Mouse (Mus musculus) layer of hippocampus, adult 9-11 months (tissue): ENCODE data around the gene Unc5a.

Experiments
- DNase-seq: peaks from one replicate; pipeline ENCODE4 v3.0.0; 2022

Gene Unc5a

DNA sequence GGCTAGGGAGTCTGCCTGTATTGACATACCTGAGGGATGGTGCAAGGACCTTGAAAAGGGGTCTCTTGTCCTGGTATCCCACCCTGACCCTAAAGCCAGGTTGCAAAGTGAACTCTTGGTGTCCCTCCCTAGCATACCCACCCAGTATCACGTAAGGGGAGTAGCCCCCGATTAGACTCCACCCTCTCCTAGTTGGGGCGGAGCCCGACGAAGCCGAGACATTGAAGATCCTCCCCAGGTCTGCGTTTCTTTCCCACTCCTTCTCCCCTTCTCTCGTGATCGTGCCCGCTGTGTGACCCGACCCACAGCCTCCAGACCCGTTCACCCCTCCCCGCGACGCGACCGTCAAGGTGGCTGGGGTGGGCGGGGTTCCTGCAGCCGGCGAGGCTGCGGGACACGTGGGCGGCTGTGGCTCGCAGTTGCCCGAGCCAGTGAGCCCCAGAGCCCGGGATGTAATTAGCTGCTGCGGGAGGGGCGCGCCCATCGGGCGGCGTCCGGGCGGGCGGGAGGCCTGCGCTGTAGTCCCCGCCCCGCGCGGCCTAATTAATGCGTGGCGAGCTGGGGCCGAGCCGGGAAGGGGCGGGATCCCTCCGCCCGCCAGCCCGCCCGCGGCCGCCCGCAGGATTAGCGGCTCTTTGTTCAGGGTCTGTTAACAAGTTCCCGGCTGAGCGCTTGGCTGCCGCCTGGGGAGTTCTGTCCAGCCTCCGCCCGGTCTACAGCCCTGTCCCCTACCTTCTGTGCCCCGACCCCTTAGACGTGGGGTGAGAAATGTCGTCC lies 6.7 kb downstream of the Unc5a start:
- DNase-seq = no peak

DNA sequence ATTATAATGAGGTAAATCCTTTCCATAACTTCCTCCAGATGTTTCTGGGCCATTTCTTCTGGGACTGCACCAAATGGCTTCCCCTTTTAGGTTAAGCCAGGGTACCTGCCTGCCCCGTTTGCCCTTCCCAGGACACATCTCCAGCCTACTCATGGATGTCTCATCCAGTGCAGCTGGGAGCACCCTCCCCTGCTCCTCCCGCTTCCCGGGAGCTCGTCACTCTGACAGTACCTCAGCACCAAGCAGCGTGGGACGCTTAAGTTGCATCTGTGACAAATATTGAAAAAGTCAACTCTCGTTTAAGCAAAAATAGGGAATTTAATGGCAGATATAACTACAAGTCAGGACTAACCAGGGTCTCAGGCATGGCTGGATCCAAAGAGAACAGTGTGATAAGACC lies 8.1 kb downstream of the Unc5a start:
- no peak for DNase-seq

DNA sequence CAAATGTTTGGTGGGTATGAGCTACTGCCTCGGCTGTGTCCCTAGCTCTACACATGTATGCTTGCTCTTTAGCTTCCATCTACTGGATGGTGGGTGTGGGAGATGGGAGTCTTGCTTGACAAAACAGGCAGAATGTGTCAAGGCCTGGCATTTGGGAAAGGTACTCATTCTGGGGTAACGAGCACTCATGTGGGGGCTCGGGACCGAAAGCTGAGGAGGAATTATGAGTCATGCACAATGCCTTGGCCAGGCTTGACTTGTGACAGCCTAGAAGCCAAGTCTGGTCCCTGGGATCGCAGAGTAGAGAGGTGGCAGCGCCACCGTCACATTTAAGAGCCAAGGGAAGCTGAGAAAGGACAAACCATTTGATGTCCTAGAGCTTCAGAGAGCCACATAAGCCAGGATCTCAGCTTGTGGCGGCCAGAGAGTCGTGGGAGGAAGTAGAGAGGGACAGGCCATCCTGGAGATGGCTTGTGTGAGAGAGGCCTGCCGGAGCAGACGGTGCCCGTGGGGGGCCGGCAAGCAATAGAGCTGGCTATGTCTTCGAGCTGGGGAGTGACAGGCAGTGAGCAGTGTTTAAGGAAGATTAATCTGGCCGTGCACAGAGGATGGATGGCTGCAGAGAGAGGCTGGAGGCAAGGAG lies 10.0 kb downstream of the Unc5a start:
- no peak for DNase-seq

DNA sequence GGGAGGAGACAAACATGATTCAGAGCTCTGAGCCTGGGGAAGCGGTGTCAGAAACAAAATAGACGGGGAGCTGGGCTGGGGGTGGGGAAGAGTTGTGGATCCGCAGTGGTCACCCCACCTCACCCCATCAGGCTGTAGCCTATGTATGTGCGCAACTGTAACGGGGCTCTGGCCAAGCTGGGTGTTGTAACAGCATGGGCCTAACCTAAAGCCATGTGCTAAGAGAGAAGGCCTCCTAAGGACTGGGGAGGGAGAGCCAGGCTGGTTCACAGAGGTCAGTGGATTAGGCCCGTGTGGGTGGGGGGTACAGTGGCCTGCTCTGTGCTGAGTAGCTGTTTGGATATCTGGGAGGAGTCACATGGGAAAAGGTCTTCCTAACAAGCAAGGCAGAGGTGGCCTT lies 10.6 kb downstream of the Unc5a start:
- DNase-seq = no peak

DNA sequence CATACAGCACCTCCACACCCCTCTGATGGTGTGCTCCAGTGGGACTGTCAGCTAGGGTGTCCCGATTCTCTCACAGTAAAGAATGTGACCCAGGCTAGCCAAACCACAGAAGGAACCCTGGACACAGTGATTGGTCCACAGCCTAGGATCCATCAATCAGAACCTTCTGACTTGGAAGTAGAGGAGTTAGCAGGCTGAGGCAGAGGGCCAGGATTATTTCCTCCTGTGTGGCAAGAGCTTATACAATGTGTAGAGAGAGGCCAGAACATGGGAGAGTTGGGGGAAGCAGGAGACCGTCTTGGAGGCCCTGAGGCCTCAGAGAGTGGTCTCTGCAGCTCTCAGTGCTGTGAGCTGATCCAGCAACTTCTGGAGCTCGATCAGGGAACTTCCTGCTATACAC lies 11.3 kb downstream of the Unc5a start:
- DNase-seq = no peak

DNA sequence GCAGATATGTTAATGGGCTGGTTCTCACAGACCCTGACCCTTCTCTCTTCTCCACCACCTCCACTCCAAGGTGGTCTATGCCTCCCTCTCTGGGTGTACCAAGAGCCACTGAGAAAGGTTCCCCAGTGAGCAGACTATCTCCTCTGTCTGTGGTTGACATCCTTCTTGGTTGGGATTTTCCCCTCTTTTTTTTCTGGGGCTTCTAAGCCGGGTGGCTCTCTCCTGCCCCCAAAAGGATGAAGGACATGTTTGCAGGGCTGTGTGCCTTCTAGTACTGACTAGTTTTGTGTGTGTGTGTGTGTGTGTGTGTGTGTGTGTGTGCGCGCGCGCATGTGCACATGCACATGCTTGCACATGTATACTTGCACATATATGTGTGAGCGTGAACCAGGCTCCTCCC lies 16.0 kb downstream of the Unc5a start:
- no peak for DNase-seq

DNA sequence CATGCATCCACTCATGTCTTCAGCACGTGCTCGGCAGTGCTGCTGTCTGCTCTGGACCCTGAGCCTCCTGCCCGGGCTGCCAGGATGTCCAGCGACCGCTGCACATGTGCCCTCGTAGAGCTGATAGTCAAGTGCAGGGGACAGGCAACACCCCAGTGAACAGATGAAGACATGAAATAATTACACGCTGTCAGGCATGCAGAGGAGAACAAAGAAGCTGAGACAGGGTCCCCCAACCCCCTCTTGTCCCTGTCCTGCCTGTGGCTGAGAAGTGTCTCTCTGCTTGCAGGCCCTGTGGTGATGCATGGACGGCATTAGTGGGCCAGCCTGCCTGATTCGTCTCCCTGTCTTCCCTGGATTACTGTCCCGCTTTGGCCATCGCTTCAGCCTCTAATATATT lies 18.3 kb downstream of the Unc5a start:
- no peak for DNase-seq

DNA sequence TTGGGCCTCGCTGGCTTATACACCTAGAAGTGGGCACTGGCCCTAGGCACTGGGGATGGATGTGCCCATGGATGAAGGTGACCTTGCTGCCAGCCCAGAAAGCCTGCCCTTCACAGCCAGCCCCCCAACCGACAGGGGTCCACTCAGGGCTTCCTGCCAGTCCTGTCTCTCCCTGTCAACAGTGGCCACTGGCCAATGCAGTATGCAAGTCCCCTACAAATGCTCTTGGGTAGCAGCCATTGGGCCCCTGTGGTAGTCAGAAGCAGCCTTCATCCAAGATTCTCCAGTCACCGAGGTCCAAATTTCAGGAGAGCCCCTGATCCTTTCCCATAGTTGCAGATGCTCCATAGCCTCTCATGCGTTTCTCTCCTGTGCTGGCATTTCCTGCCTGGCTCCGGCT lies 19.4 kb downstream of the Unc5a start:
- no peak for DNase-seq

DNA sequence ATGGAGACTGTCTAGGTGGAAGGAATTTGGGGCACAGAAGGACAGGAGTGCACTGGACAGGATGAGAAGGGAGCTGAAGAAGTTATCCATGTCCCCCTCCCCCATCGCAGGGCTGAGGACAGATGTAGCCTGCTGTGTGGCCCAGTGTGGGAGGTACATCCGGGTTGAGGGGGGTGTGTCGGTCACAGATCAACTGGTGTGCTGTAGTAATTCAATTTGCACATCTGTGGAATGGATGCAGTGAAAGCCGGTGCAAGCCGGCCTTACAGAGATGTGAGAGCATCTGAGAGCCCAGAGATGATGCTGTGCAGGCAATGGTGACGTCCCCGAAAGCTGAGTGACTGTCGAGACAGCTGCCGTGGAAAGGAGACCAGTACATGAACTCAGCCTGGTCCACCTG lies 20.3 kb downstream of the Unc5a start:
- no peak for DNase-seq

DNA sequence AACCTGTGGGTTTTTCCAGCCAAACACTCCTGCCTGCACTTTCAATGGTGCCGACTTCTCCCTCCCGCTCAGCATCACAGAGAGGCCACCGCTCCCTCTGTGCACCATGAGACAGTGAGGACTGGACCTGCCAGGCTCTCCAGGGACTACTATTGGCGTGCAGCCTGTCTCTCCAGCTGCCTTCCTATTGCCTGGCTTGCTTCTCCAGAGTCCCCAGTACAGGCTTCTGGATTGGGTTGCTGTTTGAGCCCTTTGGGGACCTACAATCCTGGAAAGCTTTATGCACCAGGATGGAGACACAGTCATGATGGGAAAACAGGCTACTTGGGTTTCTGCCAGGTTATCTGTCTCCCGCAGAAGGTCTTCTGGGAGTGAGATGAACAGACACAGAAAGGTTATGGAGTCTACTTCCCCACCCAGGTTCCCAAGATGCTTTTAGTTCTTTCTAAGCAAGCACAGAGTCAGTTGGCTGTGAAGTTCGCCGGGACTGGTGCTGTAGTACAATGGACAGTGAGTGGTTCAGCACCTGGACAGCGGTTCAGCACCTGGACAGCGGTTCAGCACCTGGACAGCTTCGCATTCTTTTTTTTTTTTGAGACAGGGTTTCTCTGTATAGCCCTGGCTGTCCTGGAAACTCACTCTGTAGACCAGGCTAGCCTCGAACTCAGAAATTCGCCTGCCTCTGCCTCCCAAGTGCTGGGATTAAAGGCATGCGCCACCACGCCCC lies 21.5 kb downstream of the Unc5a start:
- DNase-seq = no peak

DNA sequence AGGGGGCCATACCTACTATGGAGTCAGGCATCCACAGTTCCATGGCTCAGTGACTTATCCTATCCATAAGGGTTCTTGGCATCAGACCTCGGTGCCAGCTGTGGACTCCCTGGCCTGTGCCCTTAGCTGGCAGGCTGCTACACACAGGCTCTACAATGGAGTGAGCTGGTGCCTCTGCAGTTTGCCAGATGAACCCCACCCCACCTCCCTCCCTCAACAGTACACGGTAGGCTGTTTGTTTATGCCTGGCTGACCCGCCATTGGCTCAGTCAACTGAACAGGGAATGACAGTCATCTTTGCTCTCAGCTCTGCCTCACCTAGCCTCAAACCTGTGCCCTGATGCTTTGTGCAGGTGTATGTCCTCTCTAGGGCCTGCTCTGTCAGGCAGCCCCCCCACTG lies 26.3 kb downstream of the Unc5a start:
- DNase-seq = no peak

DNA sequence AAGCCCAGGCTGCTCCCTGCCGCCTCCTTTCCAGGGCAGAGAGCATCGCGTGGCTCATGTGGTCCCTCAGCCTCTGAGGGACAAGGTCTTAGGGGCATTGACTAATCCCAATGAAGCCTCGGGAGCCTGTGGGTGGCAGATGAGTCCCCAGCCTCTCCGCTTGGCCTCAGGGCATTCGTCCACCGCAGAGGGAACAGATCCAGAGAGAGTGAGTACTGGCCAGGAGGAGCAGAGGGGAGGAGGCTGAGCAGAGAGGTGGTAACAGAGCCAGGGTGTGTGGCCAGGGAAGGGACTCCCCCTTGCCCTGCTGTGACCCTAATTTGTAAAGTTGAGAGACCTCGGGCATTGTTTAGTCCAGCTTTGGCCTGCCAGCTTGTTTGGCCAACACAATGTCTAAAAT lies 29.6 kb downstream of the Unc5a start:
- DNase-seq = no peak

DNA sequence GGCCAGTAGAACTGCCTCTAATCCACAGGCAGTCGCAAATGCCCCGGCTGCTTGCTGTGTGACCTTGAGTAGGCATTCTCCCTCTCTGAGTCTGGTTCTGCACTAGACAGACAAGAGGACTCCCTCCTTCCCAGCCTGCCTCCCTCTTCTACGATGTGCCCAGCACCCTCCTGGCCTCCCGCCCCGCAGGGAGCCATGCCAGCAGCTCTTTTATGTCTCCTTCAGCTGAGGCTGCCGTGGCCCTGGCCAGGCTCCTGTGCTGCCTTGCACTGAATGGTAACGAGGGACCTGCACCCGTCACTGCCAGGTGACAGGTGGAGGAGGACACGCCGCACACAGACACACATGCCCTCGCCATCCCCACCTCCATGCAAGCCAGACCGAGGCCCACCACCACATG lies 31.7 kb downstream of the Unc5a start:
- DNase-seq = peak; percentile 37

DNA sequence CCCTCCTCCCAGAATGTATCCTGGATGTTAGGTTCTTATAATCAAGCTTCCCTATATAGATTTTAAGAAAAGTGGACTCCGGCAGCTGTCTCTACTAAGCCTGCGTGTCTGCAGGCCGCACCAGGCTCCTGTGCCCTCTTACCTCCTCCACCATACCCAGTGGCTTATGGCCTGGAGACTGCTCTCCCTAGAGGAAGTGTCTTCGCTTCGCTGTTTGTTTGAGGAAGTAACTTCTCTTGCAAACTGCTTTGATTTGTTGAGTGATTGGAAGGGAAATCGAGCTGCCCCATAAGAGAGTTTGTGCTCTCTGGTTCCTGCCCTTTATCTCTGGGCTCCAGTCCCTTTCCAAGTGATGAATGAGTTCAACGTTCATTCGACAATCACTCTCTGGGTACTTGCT lies 33.8 kb downstream of the Unc5a start:
- no peak for DNase-seq

DNA sequence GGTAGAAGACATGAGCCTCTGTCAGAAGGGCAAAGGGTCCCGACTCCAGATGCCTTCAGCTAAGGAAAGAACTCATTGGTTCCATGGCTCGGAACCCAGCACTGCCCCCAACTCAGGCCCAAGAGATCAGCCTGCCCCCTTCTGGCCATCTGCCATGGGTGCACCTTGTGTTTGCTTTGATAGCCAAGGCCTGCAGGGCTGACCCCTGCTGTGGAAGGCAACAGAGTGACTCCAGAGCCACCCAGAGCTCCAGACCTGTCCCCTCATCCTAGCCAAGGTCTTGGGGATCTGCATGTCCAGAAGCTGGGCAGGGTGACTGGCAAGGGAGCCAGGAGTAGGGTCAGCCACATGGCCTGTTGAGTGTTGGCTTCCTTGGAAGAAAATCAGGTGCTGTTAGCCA lies 34.4 kb downstream of the Unc5a start:
- no peak for DNase-seq

DNA sequence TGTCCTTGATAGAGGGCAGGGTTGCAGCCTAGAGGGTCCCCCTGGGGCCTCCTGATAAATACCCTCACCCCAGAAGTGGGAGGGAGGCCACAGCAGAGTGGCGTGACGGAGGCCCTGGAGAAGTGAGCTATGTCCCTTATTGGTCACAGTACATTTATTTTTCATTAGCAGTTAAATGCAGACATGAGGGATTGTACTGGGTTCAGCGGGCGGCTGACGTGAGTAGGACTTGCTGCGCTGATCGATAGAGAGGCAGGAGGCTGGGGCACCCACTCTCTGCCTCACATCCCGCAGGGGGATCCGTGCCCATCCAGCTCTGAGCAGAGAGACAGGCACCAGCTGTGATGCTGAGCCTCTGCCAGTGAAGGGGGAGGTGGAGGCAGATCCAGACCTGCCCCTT lies 38.2 kb downstream of the Unc5a start:
- DNase-seq = peak; percentile 50

DNA sequence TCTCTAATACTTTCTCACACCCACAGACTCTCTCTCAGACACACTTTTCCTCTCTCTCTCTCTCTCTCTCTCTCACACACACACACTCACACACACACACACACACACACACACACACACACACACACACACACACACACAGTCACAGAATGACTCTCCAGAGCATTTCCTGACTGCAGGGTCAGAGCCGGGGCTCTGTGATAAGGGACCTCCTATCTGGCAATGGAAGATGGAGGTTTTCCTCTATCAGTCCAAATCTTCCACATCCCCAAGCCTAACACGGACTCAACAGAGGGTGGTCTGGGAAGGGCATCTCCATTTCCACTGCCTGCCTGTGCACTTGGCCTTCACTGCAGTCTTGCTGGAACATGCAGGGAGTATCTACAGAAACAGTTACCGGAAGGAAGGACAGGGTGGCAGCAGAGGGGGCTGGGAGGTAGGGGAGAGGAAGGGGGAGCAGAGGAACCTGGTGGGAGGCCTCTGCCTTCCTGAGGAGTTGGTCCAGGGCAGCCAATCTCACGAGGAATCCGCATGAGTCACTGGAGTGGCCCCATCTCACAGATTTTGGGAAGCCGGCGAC lies 39.1 kb downstream of the Unc5a start:
- DNase-seq = no peak

DNA sequence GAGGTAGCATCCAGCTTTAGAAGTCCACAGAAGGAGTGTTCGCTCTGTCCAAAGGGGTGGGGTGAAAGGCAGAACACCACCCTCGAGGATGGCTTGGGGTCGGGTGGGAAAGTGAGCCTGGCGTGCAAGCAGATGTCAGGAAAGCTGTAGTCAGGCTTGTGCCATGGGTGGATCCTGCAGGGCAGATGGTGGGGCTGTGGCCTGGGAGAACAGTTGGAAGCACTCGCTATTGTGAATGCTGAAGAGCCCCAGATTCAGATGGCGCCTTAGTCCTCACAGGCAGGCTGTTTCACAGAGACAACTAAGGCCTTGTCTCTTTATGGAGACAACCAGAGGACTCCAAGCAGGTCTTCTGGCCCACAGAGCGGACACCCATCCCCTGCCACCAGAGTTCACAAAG lies 43.0 kb downstream of the Unc5a start:
- peak; percentile 69 for DNase-seq

DNA sequence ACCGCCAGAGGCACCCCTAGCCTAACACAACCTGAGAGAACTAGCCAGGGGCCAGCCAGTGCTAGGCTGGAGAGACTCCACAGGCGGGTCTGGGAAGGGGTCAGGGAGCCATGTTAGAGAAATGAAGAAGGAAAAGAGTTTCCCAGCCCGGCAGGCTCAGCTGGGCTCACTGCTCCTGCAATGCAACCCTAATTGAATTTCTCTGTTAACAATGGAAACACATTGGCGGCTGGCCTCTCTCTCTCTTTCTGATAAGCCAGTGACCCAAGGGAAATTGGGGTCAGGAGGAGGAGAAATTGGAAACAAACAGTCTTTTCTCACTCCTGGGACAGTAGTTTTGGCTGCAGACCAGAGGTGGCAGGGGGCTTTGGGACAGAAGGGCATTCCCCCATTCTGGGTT lies 45.4 kb downstream of the Unc5a start:
- DNase-seq = no peak

DNA sequence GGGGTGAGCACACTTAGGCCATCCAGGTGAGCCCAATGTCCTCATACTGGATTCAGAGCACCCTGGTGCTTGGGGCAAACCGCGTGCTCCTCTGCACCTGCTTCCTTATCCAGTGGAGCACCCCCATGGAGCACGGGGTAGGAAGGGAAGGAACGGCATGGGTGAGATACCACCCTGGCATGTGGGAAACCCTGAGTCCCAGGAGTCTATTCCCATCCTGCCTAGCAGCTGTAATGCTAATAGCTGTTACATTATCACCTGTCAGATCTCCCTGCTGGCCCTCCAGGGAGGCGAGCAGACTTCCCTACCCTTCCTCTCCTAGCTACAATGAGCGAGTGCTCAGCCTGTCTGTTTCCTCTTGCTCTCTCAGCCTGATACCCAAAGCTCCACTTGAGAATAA lies 46.0 kb downstream of the Unc5a start:
- DNase-seq = no peak

DNA sequence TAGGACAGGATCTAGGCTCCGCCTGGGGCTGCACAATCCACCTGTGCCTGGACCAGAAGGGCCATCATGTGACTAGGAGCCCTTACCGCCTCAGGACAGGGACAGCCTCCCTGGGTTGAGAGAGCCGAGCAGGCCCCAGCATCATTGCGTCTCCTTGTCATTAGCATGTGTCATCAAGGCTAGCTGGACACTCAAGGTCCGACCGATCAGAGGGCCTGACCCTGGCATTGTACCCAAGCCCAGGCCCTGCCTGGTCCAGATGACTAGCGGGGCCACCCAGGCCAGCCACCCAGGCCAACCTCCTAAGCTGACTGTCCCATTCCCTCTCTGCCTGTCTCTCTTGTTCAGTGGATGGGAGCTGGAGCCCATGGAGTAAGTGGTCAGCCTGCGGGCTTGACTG lies 48.4 kb downstream of the Unc5a start:
- DNase-seq = no peak

DNA sequence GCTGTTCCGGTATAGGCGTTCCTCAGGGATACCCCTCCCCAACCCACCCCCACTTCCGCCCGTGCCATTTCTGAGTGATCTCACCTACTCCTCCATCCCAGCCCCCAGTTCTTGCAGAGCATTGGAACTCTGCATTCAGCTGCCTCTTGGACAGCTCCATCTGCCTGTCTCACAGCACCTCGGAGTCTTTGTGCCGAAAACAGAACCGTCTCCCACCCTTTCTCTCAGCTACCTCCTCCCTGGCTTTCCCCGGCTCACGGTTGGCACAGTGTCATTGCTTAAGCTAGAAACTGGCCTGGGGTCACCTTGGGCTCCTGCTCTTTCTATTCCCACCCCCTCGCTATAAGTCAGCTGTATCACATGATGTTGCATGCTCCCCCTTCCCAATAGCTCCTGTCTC lies 51.2 kb downstream of the Unc5a start:
- peak; percentile 51 for DNase-seq

DNA sequence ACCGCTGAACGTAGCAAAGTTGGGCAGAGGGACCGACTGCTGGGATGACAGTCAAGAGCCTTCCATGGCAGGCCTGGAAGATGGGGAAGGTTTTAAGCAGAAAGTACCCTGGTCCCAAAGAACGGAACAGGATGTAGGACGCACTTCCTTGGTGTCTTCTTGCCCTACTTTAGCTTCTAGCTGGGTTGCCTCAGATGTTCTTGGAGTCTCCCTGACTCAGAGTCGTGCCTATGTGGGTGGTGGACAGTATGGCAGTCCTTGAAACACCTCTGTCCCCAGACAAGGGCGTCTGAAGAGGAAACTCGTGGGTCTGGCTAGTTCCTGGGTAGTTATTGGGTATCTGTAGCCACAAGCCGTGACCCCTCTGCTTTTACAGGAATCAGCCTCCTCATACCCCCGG lies 52.9 kb downstream of the Unc5a start:
- no peak for DNase-seq

DNA sequence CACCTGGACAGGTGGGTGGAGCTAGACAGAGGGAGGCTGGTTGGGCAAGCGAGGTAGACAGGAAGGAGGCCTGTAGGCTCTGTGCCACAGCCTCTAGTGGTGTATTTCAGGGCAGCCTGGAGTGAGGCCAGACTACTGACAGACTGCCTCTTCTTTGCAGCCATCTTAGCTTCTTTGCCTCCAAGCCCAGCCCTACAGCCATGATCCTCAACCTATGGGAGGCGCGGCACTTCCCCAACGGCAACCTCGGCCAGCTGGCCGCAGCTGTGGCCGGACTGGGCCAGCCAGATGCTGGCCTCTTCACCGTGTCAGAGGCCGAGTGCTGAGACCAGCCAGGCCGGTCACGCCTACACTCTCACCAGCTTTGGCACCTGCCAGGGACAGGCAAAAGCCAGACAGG lies 55.4 kb downstream of the Unc5a start:
- DNase-seq = no peak
